Mouse (Mus musculus) spleen, adult 12 weeks (tissue): ENCODE measurements around the gene Fosb.

Experiments used
- DNase-seq: peaks from one replicate; pipeline ENCODE4 v3.0.0; 2022; ENCODE audit warnings: low spot score

Gene Fosb

DNA sequence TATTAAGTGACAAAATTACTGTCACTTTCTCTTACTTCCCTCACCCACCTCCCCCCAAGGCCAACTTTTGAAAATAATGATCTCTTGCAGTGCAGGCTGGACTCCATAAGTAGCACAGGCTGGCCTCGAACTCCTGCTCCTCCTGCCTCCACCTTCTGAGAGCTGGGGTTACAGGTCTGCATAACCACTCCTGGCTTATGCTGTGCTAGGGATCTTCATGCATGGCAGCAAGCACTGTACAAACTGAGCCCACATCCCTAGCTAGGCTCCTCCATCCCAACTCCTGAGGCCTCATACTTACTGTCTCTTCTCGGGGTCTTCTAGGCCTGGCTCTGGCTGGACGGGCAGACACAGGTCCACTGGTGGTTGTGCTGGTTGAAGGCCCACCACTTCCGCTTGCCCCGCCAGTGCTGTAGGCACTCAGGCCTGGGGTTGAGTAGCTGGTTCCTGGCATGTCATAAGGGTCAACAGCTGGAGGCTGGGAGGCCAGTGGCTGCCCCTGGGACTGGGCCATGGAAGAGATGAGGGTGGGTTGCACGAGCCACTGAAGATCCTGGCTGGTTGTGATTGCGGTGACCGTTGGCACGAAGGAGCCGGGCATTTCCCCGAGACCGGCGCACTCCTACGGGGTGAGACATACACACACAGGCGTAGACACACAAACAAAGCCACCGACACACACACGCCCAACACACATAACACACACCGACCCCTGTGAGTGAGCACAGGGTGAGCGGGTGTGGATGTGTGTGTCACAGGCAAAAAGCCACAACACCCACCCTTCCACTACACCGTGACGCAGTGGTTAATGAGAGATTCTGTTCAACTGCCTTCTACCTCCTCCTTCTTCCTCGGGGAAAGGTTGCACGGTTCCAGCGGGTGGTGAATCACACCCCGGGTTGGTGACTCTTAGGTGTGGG, 2.8 kb downstream of the Fosb start:
- DNase-seq = no peak

DNA sequence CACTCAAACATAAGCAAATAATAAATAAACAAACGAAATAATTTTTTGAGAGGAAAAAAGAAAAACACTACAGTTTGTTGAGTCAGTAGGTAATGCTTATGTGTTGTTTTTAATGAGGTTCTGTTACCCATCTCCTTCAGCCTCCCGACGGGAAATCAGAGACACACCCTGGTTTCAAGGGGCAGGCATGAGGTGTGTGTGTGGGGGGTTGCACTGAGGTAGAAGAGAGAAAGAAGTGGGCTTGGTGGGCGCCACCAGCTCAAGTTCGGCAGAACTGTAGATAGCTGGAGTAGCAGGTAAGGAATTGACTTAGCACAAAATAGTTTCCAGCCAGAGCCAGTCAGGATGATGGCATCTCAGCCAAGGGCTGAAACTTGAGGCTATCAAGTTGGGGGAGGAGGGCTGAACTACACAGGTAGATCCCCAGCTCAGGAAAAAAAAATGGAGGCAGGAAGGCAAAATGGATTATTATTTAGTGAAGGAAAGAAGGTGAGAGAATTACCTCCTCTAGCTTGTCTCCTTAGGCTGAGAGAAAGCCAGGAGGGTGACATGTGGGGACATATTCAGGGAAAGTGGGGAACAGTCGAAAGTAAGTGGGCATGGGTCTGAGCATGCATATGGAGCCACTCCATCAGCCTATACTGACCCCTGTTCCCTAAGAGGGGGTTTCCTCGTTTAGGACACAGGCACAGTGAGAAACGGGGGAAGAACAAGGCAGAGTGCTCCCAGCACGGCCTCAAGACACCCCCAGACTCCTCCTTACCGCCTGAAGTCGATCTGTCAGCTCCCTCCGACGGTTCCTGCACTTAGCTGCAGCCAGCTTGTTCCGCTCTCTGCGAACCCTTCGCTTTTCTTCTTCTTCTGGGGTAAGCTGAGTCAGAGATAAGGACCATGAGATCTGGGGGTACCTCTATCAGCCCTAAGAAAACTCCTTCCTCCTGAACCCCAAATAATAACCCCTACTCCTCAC, 3.8 kb downstream of the Fosb start:
- DNase-seq = no peak

- DNase-seq = no peak
These were observed 4.5 kb downstream of the Fosb start for GRCm38 (mm10) chr7:19305413-19305735.

- DNase-seq = no peak
These were observed 5.1 kb downstream of the Fosb start for GRCm38 (mm10) chr7:19304501-19305412.

GRCm38 (mm10) chr7:19303770-19304169, 6.1 kb downstream of the Fosb start:
- peak; percentile 65 for DNase-seq

DNA sequence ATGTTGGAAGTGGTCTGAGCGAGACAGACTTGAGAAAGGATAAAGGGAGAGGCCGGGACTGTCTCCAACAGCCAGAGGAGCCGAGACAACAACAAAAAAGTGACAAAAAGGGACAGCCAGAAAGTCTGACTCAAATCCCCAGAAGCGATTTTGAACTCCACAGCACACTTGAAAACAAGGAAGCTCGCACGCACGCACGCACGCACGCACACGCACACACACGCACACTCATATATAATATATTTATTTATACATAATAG, 6.9 kb downstream of the Fosb start:
- no peak for DNase-seq

DNA sequence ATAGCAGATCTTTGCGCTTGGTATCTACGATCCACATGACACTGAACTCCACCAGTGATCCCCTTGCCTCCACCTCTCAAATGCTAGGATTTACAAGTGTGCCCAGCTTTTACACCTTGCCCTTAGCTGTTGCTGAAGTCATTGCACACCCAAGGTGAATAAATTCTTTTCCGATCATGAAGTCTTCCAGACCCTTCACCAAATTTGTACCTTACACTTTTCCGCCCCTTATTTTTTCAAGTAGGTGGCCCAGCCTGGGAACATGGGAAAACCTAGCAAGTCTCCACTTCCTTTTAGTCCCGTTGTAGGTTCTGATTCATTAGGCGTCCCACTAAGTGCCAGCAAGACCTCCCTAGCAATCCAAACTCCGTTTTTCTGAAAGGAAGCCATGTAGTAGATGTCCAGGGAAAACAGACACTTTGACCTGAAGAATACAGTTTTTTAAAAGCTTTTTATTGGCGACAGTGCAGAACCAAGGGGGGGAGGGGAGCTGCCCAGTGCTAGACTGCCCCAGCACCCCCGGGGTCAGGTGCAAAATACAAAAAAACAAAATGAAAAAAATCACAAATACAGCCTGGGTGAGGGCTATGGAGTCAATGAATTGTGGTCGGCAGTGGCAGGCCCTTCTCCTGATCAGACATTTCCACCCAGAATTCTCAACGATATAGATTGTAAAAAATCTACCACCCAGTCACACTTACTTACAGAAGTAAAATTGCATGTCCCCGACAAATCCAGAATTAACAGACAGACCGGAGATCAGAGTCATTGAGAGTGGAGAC, 7.4 kb downstream of the Fosb start:
- DNase-seq = no peak

- no peak for DNase-seq
These were observed 8.2 kb downstream of the Fosb start for GRCm38 (mm10) chr7:19301461-19302263.

- peak; percentile 58 for DNase-seq
These were observed 9.1 kb downstream of the Fosb start for GRCm38 (mm10) chr7:19300501-19301421.

DNA sequence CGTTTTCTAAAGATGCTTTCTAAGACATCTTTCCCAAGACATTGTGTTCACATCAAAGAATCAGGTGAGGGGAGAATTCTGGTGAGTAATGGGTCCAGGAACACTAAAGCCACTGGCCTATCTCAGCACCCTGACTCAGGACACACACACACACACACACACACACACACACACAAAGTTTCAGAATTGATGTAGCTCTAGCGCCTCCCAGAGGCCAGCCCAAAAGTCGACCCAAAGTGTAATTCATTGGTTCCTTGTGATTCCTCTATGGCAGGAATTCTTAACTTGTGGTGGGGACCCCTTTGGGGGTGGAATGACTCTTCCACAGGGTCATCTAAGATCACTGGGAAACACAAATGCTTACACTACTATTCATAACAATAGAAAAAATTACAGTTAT, 10.7 kb downstream of the Fosb start:
- DNase-seq = no peak

GRCm38 (mm10) chr7:19297794-19298193, 12.1 kb downstream of the Fosb start:
- DNase-seq = no peak

GRCm38 (mm10) chr7:19297034-19297433, 12.8 kb downstream of the Fosb start:
- no peak for DNase-seq

DNA sequence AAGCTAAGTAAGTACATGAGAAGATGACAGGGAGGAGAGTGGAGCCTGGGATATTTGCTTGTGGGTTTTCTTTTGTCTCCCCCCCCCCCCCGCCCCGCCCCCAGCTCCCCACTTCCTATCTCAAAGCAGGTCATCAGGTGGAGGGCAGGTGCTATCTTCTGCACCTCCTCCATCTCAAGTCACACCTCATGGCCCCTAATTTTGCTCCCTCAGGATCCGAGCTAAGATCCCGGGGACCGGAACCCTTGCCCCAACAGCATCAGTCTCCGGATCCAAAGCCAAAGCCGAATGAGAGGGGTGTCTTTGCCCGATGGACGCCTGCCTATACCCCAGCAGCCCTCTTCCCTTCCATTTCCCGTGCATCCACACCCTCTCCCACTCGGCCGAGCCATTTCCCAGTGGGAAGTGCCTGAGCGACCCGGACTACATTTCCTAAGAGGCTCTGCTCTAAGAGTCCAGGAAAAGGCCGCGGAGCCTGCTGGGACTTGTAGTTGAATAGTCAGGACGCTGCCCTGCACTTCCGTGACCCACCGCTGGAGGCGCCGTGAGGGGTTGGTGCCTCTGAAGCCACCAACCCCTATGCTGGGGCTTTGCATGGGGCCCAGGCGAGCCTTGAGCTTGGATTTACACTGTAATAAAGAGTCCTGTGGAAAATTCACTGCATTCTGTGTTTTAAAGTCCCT, 14.2 kb downstream of the Fosb start:
- peak; percentile 83 for DNase-seq

- DNase-seq = no peak
These were observed 18.8 kb downstream of the Fosb start for GRCm38 (mm10) chr7:19290969-19291596.

DNA sequence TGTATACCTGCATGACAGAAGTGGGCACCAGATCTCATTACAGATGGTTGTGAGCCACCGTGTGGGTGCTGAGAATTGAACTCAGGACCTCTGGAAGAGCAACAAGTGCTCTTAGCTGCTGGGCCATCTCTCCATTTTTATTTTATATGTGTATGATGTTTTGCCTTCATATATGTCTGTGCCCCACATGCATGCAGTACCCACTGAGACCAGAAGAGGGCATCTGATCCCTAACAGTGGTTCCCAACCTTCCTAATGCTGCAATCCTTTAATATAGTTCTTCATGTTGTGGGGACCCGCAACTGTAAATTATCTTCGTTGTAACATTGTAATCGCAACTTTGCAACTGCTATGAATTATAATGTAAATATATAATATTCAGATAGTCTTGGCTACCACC, 25.1 kb downstream of the Fosb start:
- DNase-seq = no peak

DNA sequence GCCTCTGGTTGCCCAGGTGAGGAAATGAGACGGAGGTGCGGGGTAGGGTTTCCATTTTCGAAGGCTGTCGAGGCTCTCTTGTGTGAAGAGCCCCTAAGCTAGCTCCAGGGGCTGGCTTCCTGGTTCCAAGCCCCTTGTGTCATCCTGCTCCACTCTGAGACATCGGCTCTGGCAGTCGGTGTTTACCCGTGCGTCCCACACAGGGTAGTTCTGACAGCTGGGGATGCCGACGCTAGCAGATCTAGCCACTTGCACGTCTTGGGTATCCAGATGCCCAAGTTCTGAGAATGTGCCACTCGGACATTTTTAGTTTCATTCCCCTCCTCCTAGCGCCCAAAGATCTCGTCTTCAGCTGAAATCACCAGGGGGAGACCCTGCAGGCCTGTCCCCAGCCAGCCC, 26.4 kb downstream of the Fosb start:
- DNase-seq = no peak

- DNase-seq = no peak
These were observed 27.0 kb downstream of the Fosb start for GRCm38 (mm10) chr7:19282791-19283405.

GRCm38 (mm10) chr7:19282385-19282784, 27.5 kb downstream of the Fosb start, which contains the start of gene Rtn2:
TSS of gene Rtn2 (plus strand) at chr7:19282624.
- DNase-seq = peak; percentile 52
